Mouse (Mus musculus): ENCODE measurements at regions not wholly inside any gene's neighbourhood (a gene's known extent, or its start where the extent isn't known, plus 50 kb on each side); places are given as distances from the start of the nearest gene placed in this dataset.

DNA sequence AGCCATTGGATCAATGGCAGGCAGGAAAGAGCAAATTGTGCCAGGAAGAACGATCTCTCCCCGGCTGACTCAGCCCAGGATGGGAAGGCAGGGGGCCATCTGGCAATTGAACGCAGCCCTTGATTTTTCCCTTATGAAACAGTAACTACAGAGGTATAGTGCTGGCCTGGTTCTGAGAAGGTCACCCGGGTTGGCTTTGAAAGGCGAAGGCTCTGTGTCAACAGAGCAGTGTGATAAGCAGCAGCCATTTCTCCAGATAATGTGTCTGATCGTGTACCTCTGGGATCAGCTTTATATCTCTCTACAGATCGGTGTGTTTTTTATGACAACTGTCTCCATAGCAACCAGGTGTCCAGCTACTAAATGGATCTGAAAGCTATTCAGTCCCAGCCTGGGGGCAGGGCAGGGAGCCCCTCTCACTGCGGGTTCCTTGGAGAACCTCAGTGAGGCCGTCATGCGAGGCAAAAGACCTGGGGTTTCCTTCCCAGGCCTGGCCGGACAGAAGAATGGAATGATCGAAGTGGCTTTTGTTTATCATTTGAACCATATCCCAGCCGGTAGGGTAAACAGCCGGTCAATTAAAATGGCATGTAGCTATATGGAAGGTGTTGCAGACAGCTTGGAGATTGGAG is 67.8 kb upstream of the Irf2bp2 start:
- no peak for TF ChIP-seq CTCF (conservative IDR thresholded peaks at IDR 0.05; ENCODE audit: insufficient read depth, insufficient read length, low read depth, low read length)
- no peak for TF ChIP-seq POLR2A (IDR thresholded peaks at IDR 0.05; ENCODE audit: low read depth, low read length)

Data from kidney, adult 2 months (tissue).